Mouse (Mus musculus) colon, adult 2 months (tissue): ENCODE measurements around the gene Ccdc18. TPM values are rescaled to one million over a fixed set of nuclear protein-coding genes. Genes with fewer than 3 reads are reported as not detected.

Source experiments
- polyA plus RNA-seq: library from polyadenylated mRNA; depleted of rRNA; stranded (reverse); fragments of >200 nt; gene quantifications from 2 replicates; pipeline ENCODE4 v1.2.3, GENCODE M21; 2012; rRNA removed

The Ccdc18 gene
- 0.09 TPM in 1 of 2 replicates, not detected in the other for polyA plus RNA-seq

GRCm38 (mm10) chr5:108132441-108133243, at the start of gene Ccdc18, which contains the start of gene Tmed5:
Gene Ccdc18, plus strand, starts transcription at chr5:108132875.
Gene Tmed5, minus strand, starts transcription at chr5:108132620.

GRCm38 (mm10) chr5:108268127-108269062, 135.7 kb downstream of the Ccdc18 start, which contains the start of gene Dr1:
Gene Dr1, plus strand, starts transcription at chr5:108268897.

Other genes starting within 250 kb of the Ccdc18 start
- 11.8 and 19.3 TPM in 2 replicates for gene Rpl5, start 232.4 kb upstream of the Ccdc18 start, polyA plus RNA-seq
- gene Fam69a, start 145.8 kb upstream of the Ccdc18 start, polyA plus RNA-seq, result 1.0 and 1.2 TPM in 2 replicates
- 9.0 and 10.1 TPM in 2 replicates for gene Mtf2, start 67.2 kb upstream of the Ccdc18 start, polyA plus RNA-seq
- 70.0 and 74.0 TPM in 2 replicates for gene Tmed5, start 255 bp upstream of the Ccdc18 start, polyA plus RNA-seq
- 16.5 and 19.6 TPM in 2 replicates for gene Dr1, start 136.0 kb downstream of the Ccdc18 start, polyA plus RNA-seq
- 5.3 and 7.8 TPM in 2 replicates for gene Pigg, start 179.7 kb downstream of the Ccdc18 start, polyA plus RNA-seq
- 2.1 and 2.5 TPM in 2 replicates for gene Gm42517, start 235.0 kb downstream of the Ccdc18 start, polyA plus RNA-seq